Mouse (Mus musculus) left cerebral cortex, postnatal 4 days (tissue): ENCODE results near the gene Dennd5a. TPM values are rescaled to one million over a fixed set of nuclear protein-coding genes. Genes with fewer than 3 reads are reported as not detected.
A peak's percentile ranks its signal among the peaks of the same experiment; 100 is the strongest.

Experiments used
- DNase-seq: peaks from one replicate; pipeline ENCODE4 v3.0.0-alpha.2; 2022
- intact Hi-C: fragments of 180-260 bp; cut with DNase I; formaldehyde crosslinking; loops from one replicate; pipeline ENCODE4 v1.15.1; 2025
- total RNA-seq, 2 experiments: library from RNA; stranded (reverse); gene quantifications; 2 replicates each; pipeline ENCODE4 v1.2.3; 2021

Gene Dennd5a
- total RNA-seq, 2 experiments from 2014 or later: 123 to 135 TPM

GRCm38 (mm10) chr7:109889300-109889699 is 71.0 kb downstream of the Dennd5a start:
- intact Hi-C loops: loop anchor here (10.0 kb wide), 1 partner anchor 84 kb away; no protein-coding TSS in a partner anchor
- DNase-seq: no peak

DNA sequence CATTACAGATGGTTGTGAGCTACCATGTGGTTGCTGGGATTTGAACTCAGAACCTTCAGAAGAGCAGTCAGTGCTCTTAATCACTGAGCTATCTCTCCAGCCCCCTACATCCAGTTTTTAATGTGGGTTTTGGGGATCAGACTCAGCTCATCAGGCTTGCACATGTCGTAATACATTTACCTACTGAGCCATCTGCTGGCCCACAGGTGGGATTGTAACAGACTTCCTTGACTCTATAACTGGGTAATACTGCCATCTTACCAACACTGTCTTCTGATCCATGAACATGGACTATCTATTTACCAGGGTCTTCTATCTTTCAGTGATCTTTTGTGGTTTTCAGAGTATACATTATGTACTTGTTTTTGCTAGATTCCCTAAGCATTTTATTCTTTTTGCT is 74.0 kb downstream of the Dennd5a start:
- DNase-seq: no peak
- intact Hi-C loops: loop anchor here (10.0 kb wide), 1 partner anchor 81 kb away; no protein-coding TSS in a partner anchor

GRCm38 (mm10) chr7:109882574-109882973 is 77.7 kb downstream of the Dennd5a start:
- intact Hi-C loops: loop anchor here (10.0 kb wide), 1 partner anchor 78 kb away; no protein-coding TSS in a partner anchor
- DNase-seq: no peak

DNA sequence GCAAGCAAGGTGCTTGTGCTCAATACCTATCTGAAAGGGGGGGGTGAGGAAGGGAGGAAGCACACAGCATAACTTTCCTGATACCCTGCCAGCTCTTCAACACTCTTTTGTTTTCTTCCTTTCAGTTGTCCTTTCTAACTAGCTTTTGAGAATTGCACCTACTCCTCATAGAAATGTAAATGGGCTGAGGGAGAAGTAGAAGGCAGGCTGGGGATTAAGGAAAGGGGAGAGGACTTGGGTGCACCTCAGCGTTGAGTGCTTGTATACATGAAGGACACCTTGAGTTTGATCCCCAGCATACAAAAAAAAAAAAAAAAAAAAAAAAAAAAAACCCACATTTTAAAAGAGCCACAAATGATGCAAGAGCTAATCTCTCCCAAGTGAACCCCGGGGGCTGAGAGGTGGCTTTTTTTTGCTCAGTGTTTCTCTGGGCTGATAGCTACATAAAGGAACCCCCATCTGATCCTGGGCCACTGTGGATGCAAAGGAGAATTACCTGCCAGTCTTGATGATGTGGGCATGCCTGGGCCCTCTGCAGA is 78.6 kb downstream of the Dennd5a start:
- intact Hi-C loops: loop anchor here (10.0 kb wide), 1 partner anchor 77 kb away; no protein-coding TSS in a partner anchor
- no peak for DNase-seq

- intact Hi-C loops: no loop called here
- no peak for DNase-seq
These were observed 81.1 kb downstream of the Dennd5a start for GRCm38 (mm10) chr7:109879158-109879557.

GRCm38 (mm10) chr7:109876085-109876484 is 84.2 kb downstream of the Dennd5a start:
- peak; percentile 22 for DNase-seq
- intact Hi-C loops: no loop called here

DNA sequence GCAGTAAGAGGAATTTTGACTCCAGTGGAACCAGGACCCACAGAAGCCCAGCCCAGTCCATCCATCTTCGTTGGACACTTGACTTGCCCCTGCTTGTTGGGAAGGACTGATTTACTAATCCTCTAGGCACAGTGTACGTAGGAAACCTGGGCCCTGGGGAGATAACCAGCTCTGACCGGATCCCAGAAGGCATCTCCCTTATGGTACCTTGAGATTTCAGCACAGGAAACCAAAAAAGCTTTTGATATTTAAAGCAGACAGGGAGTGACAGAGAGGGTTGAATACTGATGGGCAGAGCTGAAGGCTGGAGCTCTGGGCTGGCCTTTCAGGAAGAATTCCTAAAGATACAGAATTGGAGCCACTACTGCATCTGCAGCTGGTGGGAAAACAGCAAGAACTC is 84.7 kb downstream of the Dennd5a start:
- intact Hi-C loops: no loop called here
- no peak for DNase-seq

- DNase-seq: no peak
- intact Hi-C loops: no loop called here
These were observed 85.2 kb downstream of the Dennd5a start for GRCm38 (mm10) chr7:109875033-109875432.

- DNase-seq: no peak
- intact Hi-C loops: no loop called here
These were observed 87.1 kb downstream of the Dennd5a start for GRCm38 (mm10) chr7:109873170-109873569.

GRCm38 (mm10) chr7:109871232-109871631 is 89.0 kb downstream of the Dennd5a start:
- DNase-seq: no peak
- intact Hi-C loops: no loop called here

DNA sequence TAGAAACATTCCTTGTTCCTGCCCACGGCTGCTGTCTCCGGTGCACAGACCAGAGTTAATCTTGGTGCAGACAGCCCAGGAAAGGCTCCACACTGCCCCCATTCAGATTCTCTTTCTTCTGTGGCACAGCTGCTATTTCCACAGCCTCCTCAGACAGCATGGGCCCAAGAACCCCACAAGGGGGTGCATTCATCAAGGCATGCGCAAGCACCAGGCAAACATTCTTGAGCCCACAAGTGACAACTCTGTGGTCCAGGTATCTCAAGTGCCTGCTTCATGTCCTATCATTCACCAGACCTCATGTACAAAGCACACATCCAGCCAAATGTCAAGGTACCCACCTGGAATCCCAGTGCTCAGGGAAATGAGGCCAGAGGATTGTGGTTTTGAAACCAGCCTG is 91.8 kb downstream of the Dennd5a start:
- intact Hi-C loops: no loop called here
- no peak for DNase-seq

GRCm38 (mm10) chr7:109866643-109867042 is 93.6 kb downstream of the Dennd5a start:
- DNase-seq: no peak
- intact Hi-C loops: no loop called here

GRCm38 (mm10) chr7:109865370-109866229 is 94.7 kb downstream of the Dennd5a start, which contains the start of gene Scube2:
TSS of gene Scube2 (minus strand) at chr7:109865679.
- intact Hi-C loops: no loop called here
- DNase-seq: peak; percentile 27

DNA sequence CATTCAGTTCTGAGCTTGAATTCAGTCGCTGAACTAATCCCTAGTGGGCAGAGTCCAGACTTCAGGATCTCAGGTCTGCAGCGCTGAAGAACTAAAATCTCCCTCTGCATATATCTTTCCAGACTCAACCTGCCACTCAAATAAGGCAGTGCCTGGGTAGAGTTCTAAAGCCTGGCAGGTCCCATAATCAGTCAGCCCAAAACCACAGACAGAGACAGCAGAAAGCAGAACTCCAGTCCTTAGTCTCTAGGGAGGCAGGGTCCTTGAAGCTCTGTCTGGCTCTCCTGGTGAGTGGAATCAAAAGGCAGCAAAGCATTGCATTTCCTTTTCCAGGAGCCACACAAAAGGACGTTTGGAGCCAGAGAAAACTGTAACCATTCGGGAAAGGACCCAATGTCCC is 96.7 kb downstream of the Dennd5a start:
- intact Hi-C loops: no loop called here
- no peak for DNase-seq

DNA sequence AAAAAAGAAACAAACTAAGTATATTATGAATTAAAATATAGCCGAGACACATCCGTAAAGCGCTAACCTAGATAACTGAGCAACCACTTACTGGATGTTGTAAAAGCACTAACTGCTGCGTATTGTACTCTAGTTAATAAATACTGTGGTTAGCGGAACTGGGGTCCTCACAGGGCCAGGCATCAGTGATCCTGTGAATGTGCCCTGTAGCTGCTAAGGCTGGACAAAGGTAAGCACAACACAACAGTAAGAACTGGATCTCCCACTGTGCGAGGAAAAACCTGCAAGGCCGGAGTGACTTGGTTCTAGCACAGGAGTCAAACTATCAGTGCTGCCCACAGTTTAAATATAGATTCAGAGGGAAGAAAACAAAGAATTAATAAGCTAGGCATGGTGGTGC is 100.1 kb downstream of the Dennd5a start:
- DNase-seq: no peak
- intact Hi-C loops: no loop called here

DNA sequence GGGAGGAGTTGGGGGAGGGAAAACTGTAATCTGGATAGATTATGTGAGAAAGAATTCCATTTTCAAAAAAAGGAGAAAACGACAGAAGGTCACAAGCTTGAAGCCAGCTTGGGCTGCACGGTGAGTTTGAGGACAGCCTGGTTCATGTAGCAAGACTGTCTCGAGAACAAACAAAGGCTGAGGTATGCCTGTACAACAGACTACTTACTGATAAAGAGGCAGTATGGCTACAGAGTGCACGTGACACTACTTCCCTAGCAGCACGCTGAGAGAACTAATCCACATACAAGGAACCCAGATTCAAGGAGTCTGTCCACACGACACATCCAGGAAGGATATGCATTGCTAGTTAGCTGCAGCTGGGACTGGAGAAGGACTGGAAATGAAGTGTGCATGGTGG is 100.9 kb downstream of the Dennd5a start:
- intact Hi-C loops: no loop called here
- no peak for DNase-seq

- intact Hi-C loops: no loop called here
- no peak for DNase-seq
These were observed 107.5 kb downstream of the Dennd5a start for GRCm38 (mm10) chr7:109852752-109853212.

GRCm38 (mm10) chr7:109852017-109852416 is 108.3 kb downstream of the Dennd5a start:
- no peak for DNase-seq

GRCm38 (mm10) chr7:109850531-109850930 is 109.7 kb downstream of the Dennd5a start:
- DNase-seq: no peak
- intact Hi-C loops: no loop called here

More at GRCm38 (mm10) chr7:109852017-109852416, 108.3 kb downstream of the Dennd5a start:
- intact Hi-C loops: no loop called here

GRCm38 (mm10) chr7:109849750-109850434 is 110.4 kb downstream of the Dennd5a start:
- no peak for DNase-seq
- intact Hi-C loops: no loop called here
